Mouse (Mus musculus): Measurements from ENCODE around the gene Fgfr2.

Fgfr2 gene

GRCm38 (mm10) chr7:132575623-132576022, 547.5 kb downstream of the Fgfr2 start:
- no peak for DNase-seq (ENCODE audit: low spot score)

GRCm38 (mm10) chr7:132574646-132575045, 548.5 kb downstream of the Fgfr2 start:
- DNase-seq (ENCODE audit: low spot score): no peak

- DNase-seq (ENCODE audit: low spot score): no peak
Measured at GRCm38 (mm10) chr7:132573205-132573604, 549.9 kb downstream of the Fgfr2 start.

- DNase-seq (ENCODE audit: low spot score): no peak
Measured at GRCm38 (mm10) chr7:132572738-132573137, 550.4 kb downstream of the Fgfr2 start.

GRCm38 (mm10) chr7:132571481-132571880, 551.7 kb downstream of the Fgfr2 start:
- DNase-seq (ENCODE audit: low spot score): no peak

GRCm38 (mm10) chr7:132570071-132570470, 553.1 kb downstream of the Fgfr2 start:
- no peak for DNase-seq (ENCODE audit: low spot score)

GRCm38 (mm10) chr7:132568817-132569216, 554.3 kb downstream of the Fgfr2 start:
- DNase-seq (ENCODE audit: low spot score): no peak

- no peak for DNase-seq (ENCODE audit: low spot score)
Measured at GRCm38 (mm10) chr7:132565831-132566230, 557.3 kb downstream of the Fgfr2 start.

GRCm38 (mm10) chr7:132559138-132559766, 563.9 kb downstream of the Fgfr2 start:
- no peak for DNase-seq (ENCODE audit: low spot score)

GRCm38 (mm10) chr7:132558141-132558736, 564.9 kb downstream of the Fgfr2 start:
- no peak for DNase-seq (ENCODE audit: low spot score)

GRCm38 (mm10) chr7:132556575-132556974, 566.6 kb downstream of the Fgfr2 start:
- no peak for DNase-seq (ENCODE audit: low spot score)

GRCm38 (mm10) chr7:132555911-132556310, 567.2 kb downstream of the Fgfr2 start:
- no peak for DNase-seq (ENCODE audit: low spot score)

- DNase-seq (ENCODE audit: low spot score): no peak
Measured at GRCm38 (mm10) chr7:132554091-132554490, 569.1 kb downstream of the Fgfr2 start.

GRCm38 (mm10) chr7:132551351-132552126, 571.6 kb downstream of the Fgfr2 start:
- peak; percentile 96 for DNase-seq (ENCODE audit: low spot score)

- DNase-seq (ENCODE audit: low spot score): no peak
Measured at GRCm38 (mm10) chr7:132547126-132547525, 576.0 kb downstream of the Fgfr2 start.

- DNase-seq (ENCODE audit: low spot score): no peak
Measured at GRCm38 (mm10) chr7:132542427-132542826, 580.7 kb downstream of the Fgfr2 start.

GRCm38 (mm10) chr7:132541566-132541965, 581.6 kb downstream of the Fgfr2 start:
- DNase-seq (ENCODE audit: low spot score): no peak

- DNase-seq (ENCODE audit: low spot score): no peak
Measured at GRCm38 (mm10) chr7:132540597-132540996, 582.6 kb downstream of the Fgfr2 start.

GRCm38 (mm10) chr7:132529206-132529605, 593.9 kb downstream of the Fgfr2 start:
- DNase-seq (ENCODE audit: low spot score): no peak

- DNase-seq (ENCODE audit: low spot score): no peak
Measured at GRCm38 (mm10) chr7:132513419-132513982, 609.6 kb downstream of the Fgfr2 start.

- no peak for DNase-seq (ENCODE audit: low spot score)
Measured at GRCm38 (mm10) chr7:132509110-132509509, 614.0 kb downstream of the Fgfr2 start.

- DNase-seq (ENCODE audit: low spot score): no peak
Measured at GRCm38 (mm10) chr7:132507361-132507760, 615.8 kb downstream of the Fgfr2 start.

GRCm38 (mm10) chr7:132506226-132506625, 616.9 kb downstream of the Fgfr2 start:
- DNase-seq (ENCODE audit: low spot score): no peak
